Mouse (Mus musculus) brown adipose tissue, adult 24 weeks (tissue): Measurements from ENCODE around the gene G430095P16Rik. TPM values are rescaled to one million over a fixed set of nuclear protein-coding genes. Genes with fewer than 3 reads are reported as not detected.

Experiments
- H3K27ac ChIP-seq: fragments of 200-500 bp; replicated peaks from 2 replicates; pipeline ENCODE4 v1.5.1; 2012; ENCODE audit warnings: low read depth, mild to moderate bottlenecking, low read length
- H3K4me1 ChIP-seq: fragments of 200-500 bp; 2 replicates; pipeline ENCODE4 v1.6.1; 2012; ENCODE audit warnings: low read length, mixed read lengths; ENCODE audit not compliant: control insufficient read depth, insufficient read depth, insufficient read length
- H3K4me3 ChIP-seq: fragments of 200-500 bp; 2 replicates; pipeline ENCODE4 v1.5.1; 2012; ENCODE audit warnings: low read depth, mild to moderate bottlenecking, low read length, moderate library complexity; ENCODE audit not compliant: insufficient read depth
- polyA plus RNA-seq: library from polyadenylated mRNA; stranded (reverse); fragments of >200 nt; gene quantifications from 2 replicates; pipeline ENCODE4 v1.2.4, GENCODE M21; 2012; ENCODE audit not compliant: missing spikeins, insufficient read depth, insufficient read length

Gene G430095P16Rik
- polyA plus RNA-seq, 1 experiment, result 1.9 TPM

- Histone ChIP-seq H3K27ac (peak overlapping the region; percentile 56), H3K4me1 (peaks cover 45% of the 10 kb centered on the region), H3K4me3 (no peak overlapping the region)
Observed at GRCm38 (mm10) chr8:84725246-84725940, 2.6 kb downstream of the G430095P16Rik start.

DNA sequence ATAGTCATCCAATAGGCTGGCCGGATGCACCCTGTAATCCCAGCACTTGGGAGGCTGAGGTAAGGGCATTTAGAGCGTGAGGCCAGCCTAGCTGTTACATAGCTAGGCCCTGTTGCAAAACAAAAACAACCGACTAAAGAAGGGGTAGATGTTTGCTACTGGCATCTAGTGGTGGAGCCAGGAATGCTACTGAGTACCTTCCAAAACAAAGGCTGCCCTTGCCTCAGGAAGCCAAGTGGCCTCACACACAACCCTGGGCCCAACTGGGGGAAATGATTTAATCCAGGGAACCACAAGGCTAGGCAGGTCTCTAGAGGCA, 3.1 kb downstream of the G430095P16Rik start:
- H3K27ac ChIP-seq, result peak overlapping the region; percentile 56
- peaks cover 50% of the 10 kb centered on the region for H3K4me1 ChIP-seq

DNA sequence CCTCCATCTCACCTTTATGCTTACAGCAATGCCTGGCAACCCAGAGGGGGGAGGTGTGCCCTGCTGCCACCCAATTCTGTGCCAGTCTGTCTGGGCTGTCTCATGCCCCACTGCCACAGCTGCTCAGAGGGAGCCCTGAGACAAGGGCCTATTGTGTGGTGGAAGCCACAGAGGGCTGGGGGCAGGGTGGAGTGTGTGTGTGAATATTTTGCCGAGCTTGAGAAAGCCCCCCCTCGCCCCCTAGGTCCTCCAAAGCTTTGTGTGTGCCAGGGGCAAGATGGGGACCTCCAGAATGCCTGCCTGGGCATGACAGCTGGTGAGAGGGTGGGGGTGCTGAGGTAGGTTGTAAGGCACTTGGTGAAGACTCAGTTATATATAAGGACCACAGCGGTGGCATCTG, 5.7 kb downstream of the G430095P16Rik start:
- H3K4me1 ChIP-seq, result peaks cover 62% of the 10 kb centered on the region
- H3K4me3 ChIP-seq, result no peak overlapping the region
- no peak overlapping the region for H3K27ac ChIP-seq

More for the DNA sequence above, 3.1 kb downstream of the G430095P16Rik start:
- H3K4me3 ChIP-seq, result no peak overlapping the region

DNA sequence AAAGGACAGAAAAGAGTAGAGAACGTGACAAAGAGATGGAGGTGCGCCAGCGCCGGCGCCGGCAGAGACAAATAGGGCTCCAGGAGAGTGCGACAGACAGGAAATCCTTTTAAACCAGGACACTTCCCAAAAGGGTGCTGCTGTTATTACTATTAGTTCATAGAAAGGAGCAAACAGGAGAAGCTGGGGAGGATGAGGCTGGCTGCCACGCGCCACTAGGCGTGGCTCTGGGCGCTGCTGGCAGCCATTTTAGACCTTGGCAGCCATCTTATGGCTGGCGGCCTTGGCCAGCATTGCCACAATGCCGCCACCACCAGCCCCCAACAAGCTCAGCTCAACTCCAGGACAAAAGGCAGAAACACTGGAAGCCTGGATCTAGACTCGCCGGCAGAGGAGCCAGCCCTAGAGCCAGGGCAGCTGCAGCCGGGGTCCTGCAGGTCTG, 7.1 kb downstream of the G430095P16Rik start:
- Histone ChIP-seq H3K4me3 (no peak overlapping the region), H3K27ac (peak overlapping the region; percentile 56), H3K4me1 (peaks cover 56% of the 10 kb centered on the region)

DNA sequence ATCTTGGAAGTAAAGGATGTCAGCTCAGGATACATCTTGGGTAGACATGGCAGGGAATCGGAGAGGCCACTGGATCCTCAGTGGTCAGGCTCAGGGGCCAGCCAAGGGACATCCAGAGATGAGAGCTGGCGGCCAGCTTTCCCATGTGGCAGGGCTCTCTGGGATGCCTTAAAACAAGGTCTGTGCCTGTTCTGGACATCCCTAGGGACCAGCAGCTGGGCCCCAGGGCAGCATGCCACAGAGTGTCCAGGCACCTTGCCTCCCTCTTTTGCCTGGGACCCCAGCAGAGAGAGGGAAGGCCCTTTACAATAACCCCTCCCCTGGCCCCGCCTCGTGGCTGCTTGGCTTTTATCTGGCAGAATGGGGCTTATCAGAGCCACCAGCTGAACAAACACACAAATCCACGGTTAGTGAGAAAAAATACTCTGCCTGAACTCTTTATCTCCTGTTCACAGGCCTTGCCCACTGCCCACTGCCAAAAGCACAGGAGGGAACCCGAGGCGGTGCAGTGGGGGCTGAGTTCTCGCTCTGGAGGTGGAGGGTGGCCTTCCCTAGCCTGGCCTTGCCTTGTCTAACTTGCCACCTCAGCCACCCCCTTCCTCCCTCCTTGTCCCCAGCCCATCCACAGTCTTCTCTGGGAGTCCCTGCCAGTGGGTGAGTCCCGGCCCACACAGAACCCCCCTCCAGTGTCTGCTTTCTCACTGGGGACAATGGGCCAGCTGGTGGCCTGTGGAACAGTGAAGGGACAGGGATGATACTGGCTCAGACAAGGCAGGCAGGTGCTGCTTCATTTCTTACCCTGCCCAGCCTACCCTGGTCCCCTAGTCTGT, 7.9 kb downstream of the G430095P16Rik start:
- H3K4me1 ChIP-seq, result peaks cover 48% of the 10 kb centered on the region
- peak overlapping the region; percentile 56 for H3K27ac ChIP-seq

DNA sequence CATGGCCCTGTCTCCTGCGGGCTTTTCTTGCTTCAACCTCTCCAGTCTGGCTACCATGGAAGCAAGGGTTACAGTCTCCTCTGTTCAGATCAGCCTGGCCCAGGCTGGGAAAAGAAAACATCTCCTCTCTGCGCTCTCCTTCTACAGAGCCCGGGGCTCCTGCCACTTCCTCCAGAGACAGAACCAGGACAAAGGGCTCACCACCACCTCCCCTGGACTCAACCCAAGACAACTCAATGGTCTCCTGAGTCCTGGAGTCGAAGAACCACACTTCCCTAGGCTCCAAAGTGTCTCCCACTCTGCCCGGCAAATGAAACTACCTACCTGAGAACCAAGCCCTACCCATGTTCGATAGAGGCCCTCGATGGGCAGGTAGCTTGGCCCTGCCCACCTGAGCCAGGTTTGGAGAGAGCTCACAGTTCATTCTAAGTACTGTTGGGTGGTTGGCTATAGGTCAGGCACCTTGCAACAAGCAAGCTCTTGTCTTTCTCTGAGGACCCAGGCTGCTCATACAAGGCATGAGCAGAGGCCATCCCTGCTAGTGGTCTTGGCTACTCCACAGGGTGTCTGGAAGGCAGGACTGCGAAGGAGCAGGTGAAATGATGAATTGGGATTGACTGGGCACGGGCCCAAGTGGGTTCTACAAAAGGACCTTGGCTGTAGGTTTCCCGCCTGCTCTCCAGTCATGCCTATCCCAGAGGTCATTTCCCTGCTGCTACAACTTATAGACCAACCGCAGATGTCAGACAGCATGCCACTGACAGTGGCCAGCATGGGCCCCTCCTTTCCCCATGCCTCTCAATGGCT, 8.8 kb downstream of the G430095P16Rik start:
- no peak overlapping the region for H3K4me3 ChIP-seq
- H3K4me1 ChIP-seq, result peaks cover 55% of the 10 kb centered on the region
- peak overlapping the region; percentile 46 for H3K27ac ChIP-seq

More for the DNA sequence above, 7.9 kb downstream of the G430095P16Rik start:
- H3K4me3 ChIP-seq, result no peak overlapping the region

DNA sequence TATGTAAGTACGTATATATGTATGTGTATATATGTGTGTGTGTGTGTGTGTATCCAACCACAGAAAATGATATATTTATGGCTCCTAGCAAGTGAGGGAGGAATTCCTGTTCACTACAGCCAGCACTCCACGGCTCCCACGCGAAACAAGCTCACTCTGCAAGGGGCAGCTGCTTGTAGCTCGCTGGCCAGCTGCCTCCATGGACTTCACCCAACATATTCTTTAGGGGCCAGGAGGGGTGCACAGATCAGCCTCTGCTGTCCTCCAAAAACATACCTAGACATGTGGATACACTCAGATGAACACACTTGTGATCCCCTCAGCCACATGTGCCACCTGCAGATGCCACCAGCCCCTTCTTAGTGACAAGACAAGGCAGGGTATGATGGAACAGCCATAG, 9.7 kb downstream of the G430095P16Rik start:
- Histone ChIP-seq H3K27ac (peak overlapping the region; percentile 6; the same call in 1 of the 2 replicates), H3K4me3 (no peak overlapping the region), H3K4me1 (peaks cover 56% of the 10 kb centered on the region)

DNA sequence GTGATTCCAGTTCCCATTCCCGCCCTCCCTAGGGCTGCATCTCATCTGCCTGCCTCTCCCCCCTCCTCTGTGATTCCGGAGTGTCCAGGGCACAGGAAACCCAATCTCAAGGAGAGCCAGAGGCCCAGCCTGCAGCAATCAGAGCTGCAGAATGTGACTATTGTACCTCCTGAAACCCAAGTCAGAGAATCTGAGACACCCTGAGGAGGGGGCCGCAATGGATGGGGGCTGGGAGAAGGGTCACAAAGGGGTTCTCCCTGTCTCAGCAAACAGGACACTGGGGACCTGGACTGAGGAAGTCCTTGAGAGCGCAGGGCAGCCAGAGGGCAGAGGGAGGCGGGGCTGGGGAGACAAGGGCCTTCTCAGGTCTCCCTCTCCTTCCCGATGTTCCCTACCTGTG, 10.2 kb downstream of the G430095P16Rik start:
- Histone ChIP-seq H3K4me1 (peaks cover 59% of the 10 kb centered on the region), H3K27ac (no peak overlapping the region), H3K4me3 (no peak overlapping the region)

DNA sequence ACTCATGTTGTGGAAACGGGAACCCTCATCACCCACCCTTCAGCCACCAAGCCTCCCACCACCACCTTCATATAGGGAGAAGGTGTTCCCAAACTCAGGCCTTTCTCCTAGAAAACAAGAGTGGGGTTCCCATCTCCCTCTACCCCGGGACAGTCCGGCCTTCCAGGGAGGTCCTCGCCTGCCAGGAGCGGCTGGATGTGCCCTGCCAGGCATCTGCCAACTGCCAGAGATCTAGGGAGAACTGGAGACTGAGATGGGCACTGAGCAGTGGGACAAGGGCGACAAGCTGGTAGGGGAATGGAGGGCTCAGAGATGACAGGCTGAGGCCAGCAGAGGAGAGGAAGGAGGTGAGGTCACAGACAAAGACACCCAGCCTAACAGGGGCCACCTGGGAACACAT, 11.2 kb downstream of the G430095P16Rik start:
- Histone ChIP-seq H3K4me1 (peaks cover 59% of the 10 kb centered on the region), H3K4me3 (no peak overlapping the region), H3K27ac (no peak overlapping the region)

DNA sequence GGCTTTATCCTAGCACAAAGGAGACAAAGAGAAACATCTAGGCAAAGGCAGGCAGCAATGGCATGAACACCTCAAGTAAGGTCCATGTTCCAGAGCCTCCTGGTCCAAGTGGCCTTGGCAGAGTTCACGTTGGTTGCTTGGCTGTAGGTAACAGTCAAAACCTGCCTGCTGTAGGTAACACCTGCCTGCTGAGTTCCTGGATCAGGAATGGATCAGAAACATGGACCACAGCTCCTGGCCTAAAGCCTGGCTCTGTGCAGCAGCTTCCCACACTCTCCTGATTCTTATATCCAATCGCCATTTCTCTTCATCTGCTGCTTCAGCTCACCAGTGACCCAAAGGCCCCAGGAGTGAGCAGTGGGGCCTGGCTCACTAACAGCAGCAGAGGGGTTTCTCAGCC, 11.9 kb downstream of the G430095P16Rik start:
- Histone ChIP-seq H3K4me1 (peaks cover 57% of the 10 kb centered on the region), H3K4me3 (no peak overlapping the region), H3K27ac (no peak overlapping the region)

- Histone ChIP-seq H3K4me1 (peaks cover 50% of the 10 kb centered on the region), H3K4me3 (no peak overlapping the region), H3K27ac (peak overlapping the region; percentile 4; the same call in 1 of the 2 replicates)
Observed at GRCm38 (mm10) chr8:84735597-84735996, 12.8 kb downstream of the G430095P16Rik start.

- H3K27ac ChIP-seq, result peak overlapping the region; percentile 8; the same call in 1 of the 2 replicates
- H3K4me1 ChIP-seq, result peaks cover 47% of the 10 kb centered on the region
- H3K4me3 ChIP-seq, result no peak overlapping the region
Observed at GRCm38 (mm10) chr8:84736521-84736920, 13.7 kb downstream of the G430095P16Rik start.

- no peak overlapping the region for H3K4me3 ChIP-seq
- no peak overlapping the region for H3K27ac ChIP-seq
Observed at GRCm38 (mm10) chr8:84737608-84738007, 14.8 kb downstream of the G430095P16Rik start.

GRCm38 (mm10) chr8:84738266-84738665, 15.5 kb downstream of the G430095P16Rik start:
- H3K4me3 ChIP-seq, result no peak overlapping the region
- no peak overlapping the region for H3K27ac ChIP-seq
- peaks cover 35% of the 10 kb centered on the region for H3K4me1 ChIP-seq

More at GRCm38 (mm10) chr8:84737608-84738007, 14.8 kb downstream of the G430095P16Rik start:
- H3K4me1 ChIP-seq, result peaks cover 41% of the 10 kb centered on the region
